In genomic region chr2:150181570-150181999, GRCm38 (mm10) we compare ENCODE assay signal across 21 mouse cellular contexts. TPM values are rescaled to one million over a fixed set of nuclear protein-coding genes. Genes with fewer than 3 reads are reported as not detected.
DNase-seq lines count a peak whose midpoint lies in the region; ATAC-seq and TF ChIP-seq lines count a peak whose summit lies in the region.
"Not testable (repeated sequence)": the region's sequence is repeated elsewhere in the genome, so short reads cannot be mapped to it uniquely, and the experiment has no call there.
"Had no signal": no experiment of that assay in that cellular context is flagged by ENCODE, and none has a peak within 500 bp of the region (broad histone marks: within the 10 kb centered on the region; RNA-seq: fewer than 3 reads in every experiment).

Gm14139 (plus strand) TSS chr2:150181755.

- ATAC-seq in G1E (ENCODE audit: extremely low read depth, insufficient number of reproducible peaks, low FRiP score, poor library complexity, severe bottlenecking), result peak; percentile 95
- ATAC-seq in liver, postnatal 0 days, result 0 out of 2 replicates have a peak, but pooled peaks have one; percentile 15

- not testable (repeated sequence) for H3K79me2 ChIP-seq in C2C12 (ENCODE audit: control insufficient read depth, insufficient read depth)

- not testable (repeated sequence) for TF ChIP-seq EP300 in liver, postnatal 0 days (IDR thresholded peaks at IDR 0.05; ENCODE audit: low read depth)

- not testable (repeated sequence) for H3K9ac ChIP-seq in liver, postnatal 0 days (replicated peaks)

- peaks cover 13% of the 10 kb centered on the region; the same call in 1 of the 2 replicates for H3K9me3 ChIP-seq in E14TG2a.4 (ENCODE audit: low read length)
- H3K9me3 ChIP-seq in G1E (replicated peaks); liver, postnatal 0 days (ENCODE audit: low read length): not testable (repeated sequence)

- peak; percentile 68 for DNase-seq in 3134 (ENCODE audit: extremely low read depth, insufficient read length, low spot score)
- DNase-seq in G1E (ENCODE audit: low spot score); liver, postnatal 0 days: not testable (repeated sequence)
- peak; percentile 96 for DNase-seq in R1 (ENCODE audit: low read depth, low spot score)
- DNase-seq in adipocyte (ENCODE audit: low spot score), result peak; percentile 72

- H3K4me2 ChIP-seq in liver, postnatal 0 days (ENCODE audit: low read depth, low read length), result not testable (repeated sequence)

- H3K27me3 ChIP-seq in C2C12 (ENCODE audit: control insufficient read depth, insufficient read depth, insufficient read length); E14TG2a.4 (ENCODE audit: insufficient read depth, low read length); G1E (ENCODE audit: insufficient read depth, low read length); liver, postnatal 0 days (ENCODE audit: insufficient read depth, low read length): not testable (repeated sequence)

- H3K4me3 ChIP-seq in C2C12 (ENCODE audit: insufficient read depth, poor library complexity, severe bottlenecking), result peak within 1 kb of the TSS; percentile 32
- H3K4me3 ChIP-seq in E14TG2a.4 (replicated peaks; ENCODE audit: low read length), result peak within 1 kb of the TSS; percentile 85
- not testable (repeated sequence) for H3K4me3 ChIP-seq in G1E (ENCODE audit: low read depth, low read length); liver, postnatal 0 days (ENCODE audit: low read depth, low read length)

- TF ChIP-seq CTCF in C2C12 (IDR thresholded peaks at IDR 0.05; ENCODE audit: control insufficient read depth, insufficient read depth, insufficient read length); E14TG2a.4 (conservative IDR thresholded peaks at IDR 0.05; ENCODE audit: low read length); G1E (IDR thresholded peaks at IDR 0.05; ENCODE audit: low read depth, low read length); liver, postnatal 0 days (IDR thresholded peaks at IDR 0.05; ENCODE audit: low read depth): not testable (repeated sequence)

- not testable (repeated sequence) for H3K36me3 ChIP-seq in C2C12 (ENCODE audit: control insufficient read depth, insufficient read depth); G1E (replicated peaks); liver, postnatal 0 days (replicated peaks; ENCODE audit: insufficient read depth, low read length)
- peaks cover 23% of the 10 kb centered on the region for H3K36me3 ChIP-seq in E14TG2a.4 (ENCODE audit: insufficient read depth, low read length)

- H3K79me3 ChIP-seq in C2C12 (ENCODE audit: low read depth), result not testable (repeated sequence)

- H3K4me1 ChIP-seq in E14TG2a.4 (replicated peaks; ENCODE audit: low read depth, low read length); G1E (ENCODE audit: insufficient read depth, low read depth, low read length); liver, postnatal 0 days (ENCODE audit: insufficient read depth): not testable (repeated sequence)

- not testable (repeated sequence) for H3ac ChIP-seq in C2C12 (ENCODE audit: control insufficient read depth, insufficient read length, low read depth)

- H3K27ac ChIP-seq in liver, postnatal 0 days (ENCODE audit: low read depth), result not testable (repeated sequence)

- 64% methylated on average over 7 of the region's 7 CpGs for WGBS in liver, postnatal 0 days (ENCODE audit: insufficient replicate concordance)

RNA-seq across cellular contexts. Expression of gene Gm14139, which starts in this region (rescaled TPM):
- polyA plus RNA-seq in C2C12 (2012; fragmentation: generic; extraction: Trizol), result 1.3 TPM
- 1.3 TPM in 1 of 2 replicates, not detected in the other for total RNA-seq in G1E (2014; fragmentation: Nextera tagmentation)
- 3.0 and 3.3 TPM in 2 replicates for total RNA-seq in G1E (2017)
- 0.09 TPM in 1 of 2 replicates, not detected in the other for polyA plus RNA-seq in G1E (2012)
- polyA plus RNA-seq in liver, postnatal 0 days (2015; fragmentation: Nextera tagmentation; extraction: Ambion mirVana), result not detected in 2 replicates
- total RNA-seq: common myeloid progenitor, adult 5-6 weeks; gastrocnemius, adult 2 months; gastrocnemius, postnatal 25 days; heart, postnatal 36 days had no signal
- polyA plus RNA-seq: brain, embryonic 14.5 days; embryonic facial prominence, embryonic 11.5 days; embryonic facial prominence, embryonic 15.5 days; erythroblast, embryonic 14.5 days; forebrain, embryonic 10.5 days; forebrain, embryonic 14.5 days; heart, postnatal 0 days; hindbrain, embryonic 11.5 days; hindbrain, embryonic 15.5 days; intestine, embryonic 14.5 days had no signal

Comparison
In these comparisons a context has a peak if more than half of its experiments do, and no peak if none do; other contexts are left out.
1. Peak in ATAC-seq in liver, postnatal 0 days; RNA of the gene not detected or under 1 TPM.